Mouse (Mus musculus) c-Kit-positive CD71-positive TER-119-negative erythroid progenitor cells, embryonic 14.5 days (primary cell): Measurements from ENCODE around the gene Atp5h.
A peak's percentile ranks its signal among the peaks of the same experiment; 100 is the strongest.
"Not testable (repeated sequence)": the region's sequence is repeated elsewhere in the genome, so short reads cannot be mapped to it uniquely, and the experiment has no call there.

ENCODE experiments used
- DNase-seq: peaks from one replicate; pipeline ENCODE4 v3.0.0-alpha.2; 2013; ENCODE audit warnings: low read depth

The Atp5h gene

DNA sequence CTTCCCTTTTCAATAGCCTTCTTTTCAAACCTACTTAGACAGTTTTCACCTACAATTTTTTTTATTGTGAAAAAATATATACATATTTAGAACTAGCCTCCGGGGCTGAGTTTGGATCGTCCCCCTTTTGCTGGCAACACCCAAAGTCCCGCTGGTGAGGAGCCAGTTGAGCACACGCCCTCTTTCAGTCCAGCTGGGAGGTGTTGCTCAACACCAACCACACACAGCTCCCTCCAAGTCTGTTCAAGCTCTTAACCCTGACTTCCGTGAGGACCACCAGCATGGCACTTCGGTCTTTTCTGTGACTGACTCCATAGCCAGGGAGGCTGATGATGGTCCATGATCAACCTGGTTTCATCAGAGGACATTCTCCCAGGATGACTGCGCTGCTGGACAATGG, 21.7 kb downstream of the Atp5h start:
- no peak for DNase-seq

DNA sequence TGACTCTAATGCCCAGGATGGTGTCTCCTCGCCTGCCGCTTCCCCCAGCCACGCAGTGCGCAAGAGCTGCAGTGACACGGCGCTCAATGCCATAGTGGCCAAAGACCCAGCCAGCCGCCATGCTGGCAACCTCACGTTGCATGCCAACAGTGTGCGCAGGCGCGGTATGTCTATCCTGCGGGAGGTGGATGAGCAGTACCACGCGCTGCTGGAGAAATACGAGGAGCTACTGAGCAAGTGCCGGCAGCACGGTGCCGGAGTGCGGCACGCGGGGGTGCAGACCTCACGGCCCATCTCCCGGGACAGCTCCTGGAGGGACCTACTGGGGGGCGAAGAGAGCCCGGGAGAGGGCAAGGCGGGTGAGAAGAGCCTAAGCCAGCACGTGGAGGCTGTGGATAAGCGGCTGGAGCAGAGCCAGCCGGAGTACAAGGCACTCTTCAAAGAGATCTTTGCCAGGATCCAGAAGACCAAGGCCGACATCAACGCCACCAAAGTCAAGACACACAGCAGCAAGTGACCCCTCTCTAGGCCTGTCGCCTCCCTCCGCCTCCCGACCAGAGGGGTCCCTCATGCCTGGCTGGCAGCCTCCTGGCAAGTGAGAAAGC, 25.9 kb downstream of the Atp5h start:
- no peak for DNase-seq

DNA sequence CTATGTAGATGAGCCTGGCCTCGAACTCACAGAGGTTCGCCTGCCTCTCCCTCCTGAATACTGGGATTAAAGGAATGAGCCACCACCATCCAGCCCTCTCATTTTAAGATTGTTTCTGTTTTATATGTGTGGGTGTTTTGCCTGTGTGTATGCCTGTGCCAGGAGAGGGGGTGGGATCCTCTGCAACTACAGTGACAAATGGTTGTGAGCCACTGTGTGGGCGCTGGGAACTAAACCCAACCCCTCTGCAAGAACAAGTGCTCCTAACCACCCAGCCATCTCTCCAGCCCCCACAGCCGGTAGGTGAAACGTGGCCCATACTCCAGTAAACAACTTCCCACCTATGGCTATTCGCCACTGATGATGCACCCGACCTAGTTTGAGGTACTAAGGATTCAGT, 28.4 kb downstream of the Atp5h start:
- no peak for DNase-seq

- not testable (repeated sequence) for DNase-seq
Observed at GRCm38 (mm10) chr11:115386859-115387258, 32.9 kb downstream of the Atp5h start.

GRCm38 (mm10) chr11:115384587-115384986, 35.2 kb downstream of the Atp5h start:
- no peak for DNase-seq

- DNase-seq = no peak
Observed at GRCm38 (mm10) chr11:115383701-115384474, 35.9 kb downstream of the Atp5h start.

- no peak for DNase-seq
Observed at GRCm38 (mm10) chr11:115382891-115383290, 36.9 kb downstream of the Atp5h start.

- no peak for DNase-seq
Observed at GRCm38 (mm10) chr11:115381743-115382539, 37.8 kb downstream of the Atp5h start, which contains the start of gene Cdr2l. Gene Cdr2l, plus strand, starts transcription at chr11:115381916.

DNA sequence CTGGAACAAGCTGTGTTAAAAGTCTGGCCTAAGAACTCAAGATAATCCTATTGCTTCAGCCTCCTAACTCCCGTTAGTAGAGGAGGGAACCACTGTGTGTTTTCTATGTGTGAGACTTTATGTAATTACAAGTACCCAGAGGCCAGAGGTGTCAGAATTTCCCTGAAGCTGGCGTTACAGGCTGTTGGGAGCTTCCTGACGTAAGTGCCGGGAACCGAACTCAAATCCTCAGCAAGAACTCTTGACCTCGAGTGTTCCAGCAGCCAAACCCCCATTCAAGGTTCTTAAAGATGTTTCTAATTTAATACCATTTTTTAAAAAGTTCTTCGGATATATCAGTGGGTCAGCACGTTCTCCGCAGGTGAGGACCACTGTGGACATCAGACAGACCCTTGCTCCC, 38.5 kb downstream of the Atp5h start:
- DNase-seq = no peak

DNA sequence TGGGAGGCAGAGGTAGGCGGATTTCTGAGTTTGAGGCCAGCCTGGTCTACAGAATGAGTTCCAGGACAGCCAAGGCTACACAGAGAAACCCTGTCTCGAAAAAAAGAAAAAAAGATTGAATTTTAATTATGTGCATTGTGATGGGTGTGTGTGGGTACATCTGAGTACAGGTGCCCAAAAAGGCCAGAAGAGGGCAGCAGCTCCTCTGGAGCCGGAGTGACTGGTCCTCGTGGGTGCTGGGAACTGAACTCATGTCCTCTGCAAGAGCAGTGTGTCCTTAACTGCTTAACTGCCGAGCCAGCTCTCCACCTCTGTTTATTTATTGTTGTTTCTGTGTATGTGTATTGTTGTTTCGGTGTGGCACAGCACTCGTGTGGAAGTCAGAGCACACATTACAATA, 41.9 kb downstream of the Atp5h start:
- DNase-seq = no peak

DNA sequence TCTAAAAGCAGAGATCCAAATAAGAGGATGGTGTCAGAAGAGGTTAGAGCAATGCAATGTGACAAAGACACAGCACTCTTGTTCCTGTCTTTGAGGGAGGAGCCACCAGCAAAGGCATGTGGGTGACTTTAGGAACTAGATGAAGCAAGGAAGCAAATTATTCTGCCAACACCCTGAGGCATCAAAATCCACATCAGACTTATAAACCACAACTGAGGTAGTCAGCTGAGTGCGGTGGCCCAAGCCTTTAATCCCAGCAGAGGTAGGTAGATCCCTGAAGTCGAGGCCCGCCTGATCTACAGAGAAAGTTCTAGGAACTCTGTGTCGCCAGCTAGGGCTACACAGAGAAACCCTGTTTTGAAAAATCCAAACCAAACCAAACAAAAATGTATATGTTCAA, 42.5 kb downstream of the Atp5h start:
- no peak for DNase-seq

DNA sequence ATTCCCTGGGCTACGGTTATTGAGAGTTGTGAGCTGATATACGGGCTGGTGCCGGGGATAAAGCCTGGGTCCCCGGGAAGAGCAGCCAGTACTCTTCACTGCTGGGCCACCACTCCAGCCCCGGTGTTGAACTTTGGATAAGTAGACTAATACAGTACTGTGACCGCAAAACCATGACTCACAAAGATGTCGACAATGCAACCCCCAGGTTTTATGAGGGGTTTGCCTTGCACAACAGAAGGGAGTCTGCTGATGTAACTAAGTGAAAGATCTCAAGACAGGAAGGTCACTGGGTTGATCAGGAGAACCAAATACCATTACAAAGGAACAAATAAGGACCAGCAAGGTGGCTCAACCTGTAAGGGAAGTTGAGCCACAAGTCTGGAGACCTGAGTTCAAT, 43.0 kb downstream of the Atp5h start:
- DNase-seq = no peak

DNA sequence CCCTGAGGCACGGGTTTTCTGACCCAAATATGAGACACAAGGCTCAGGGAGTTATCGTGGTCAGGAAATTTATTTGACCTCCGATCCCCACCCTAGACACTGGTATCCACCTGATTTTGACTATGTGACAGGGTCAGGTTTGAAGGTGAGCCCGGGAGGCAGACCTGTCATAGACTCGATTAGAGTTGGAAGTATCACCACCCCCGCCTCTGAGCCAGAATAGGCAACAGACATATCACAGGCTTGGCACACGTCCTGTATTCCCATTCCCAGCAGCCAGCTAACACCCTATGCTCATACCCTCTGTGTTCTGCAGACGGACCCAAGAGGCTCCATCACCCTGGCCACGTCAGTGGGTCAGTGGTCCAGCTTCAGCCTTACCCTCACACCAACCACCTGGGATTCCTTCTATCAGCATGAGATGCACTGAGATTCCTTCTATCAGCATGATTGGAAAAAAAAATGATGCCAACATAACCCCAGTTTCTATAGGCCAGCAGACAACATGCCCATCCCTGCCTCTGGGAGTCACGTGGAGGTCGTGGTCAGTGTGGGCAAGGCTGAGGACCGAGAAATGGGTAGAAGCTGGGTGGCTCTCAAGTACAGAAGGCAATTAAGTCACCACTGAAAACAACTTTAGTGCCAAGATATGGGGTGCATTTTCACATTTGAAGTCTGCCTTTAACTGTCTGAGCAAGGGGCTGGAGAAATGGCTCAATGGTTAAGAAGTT, 44.9 kb downstream of the Atp5h start:
- DNase-seq = no peak

DNA sequence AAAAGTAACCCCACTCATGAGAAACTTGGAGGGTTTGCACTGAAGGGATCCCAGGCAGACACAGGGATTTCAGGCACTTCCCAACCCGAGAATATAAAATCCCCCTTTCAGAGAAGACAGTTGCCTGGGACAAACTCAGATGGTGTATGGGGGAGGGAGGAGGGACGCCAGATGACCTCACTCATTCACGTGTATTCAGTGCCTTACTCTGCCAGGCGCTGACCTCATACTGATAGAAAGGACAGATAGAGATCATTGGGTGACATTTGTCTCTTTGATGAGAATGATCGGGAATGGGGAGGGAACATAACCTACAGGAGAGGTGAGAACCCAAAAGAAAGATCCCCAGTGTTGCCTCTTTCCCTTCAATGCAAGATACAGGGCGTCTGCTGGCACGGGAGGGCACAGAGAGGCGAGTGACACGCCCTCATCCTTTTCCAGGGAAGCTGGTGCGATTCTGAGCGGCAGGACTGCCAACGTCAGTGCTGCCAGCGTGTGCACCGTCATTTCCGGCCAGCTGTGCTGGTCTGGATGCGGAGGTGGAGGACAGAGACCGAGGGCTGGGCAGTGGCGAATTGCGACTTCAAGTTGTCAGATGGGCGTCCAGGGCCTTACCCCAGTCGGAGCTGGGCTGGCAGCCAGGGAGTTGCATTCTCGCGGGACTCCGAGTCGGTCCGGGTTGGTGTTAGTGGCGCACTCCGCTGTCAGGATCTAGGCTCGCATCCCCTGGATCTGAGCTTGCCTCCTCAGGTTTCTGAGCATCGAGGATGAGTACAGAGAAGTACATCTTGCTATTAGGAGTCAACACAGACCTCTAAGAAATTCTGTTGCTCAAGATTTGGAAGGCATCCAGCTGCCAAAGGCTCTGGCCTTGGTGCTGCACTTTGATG, 45.7 kb downstream of the Atp5h start:
- DNase-seq = no peak

DNA sequence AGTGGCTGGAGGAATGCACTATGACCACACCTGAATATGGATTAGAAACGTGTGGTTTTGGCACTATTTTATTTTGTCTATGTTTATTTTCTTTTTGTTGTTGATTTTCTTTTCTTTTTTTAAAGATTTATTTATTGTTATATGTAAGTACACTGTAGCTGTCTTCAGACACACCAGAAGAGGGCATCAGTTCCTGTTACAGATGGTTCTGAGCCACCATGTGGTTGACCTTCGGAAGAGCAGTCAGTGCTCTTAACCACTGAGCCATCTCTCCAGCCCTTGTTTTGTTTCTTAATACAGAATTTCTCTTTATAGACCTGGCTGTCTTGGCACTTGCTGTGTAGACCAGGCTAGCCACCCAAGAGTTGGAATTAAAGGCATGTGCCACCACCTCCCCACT, 47.0 kb downstream of the Atp5h start:
- no peak for DNase-seq

DNA sequence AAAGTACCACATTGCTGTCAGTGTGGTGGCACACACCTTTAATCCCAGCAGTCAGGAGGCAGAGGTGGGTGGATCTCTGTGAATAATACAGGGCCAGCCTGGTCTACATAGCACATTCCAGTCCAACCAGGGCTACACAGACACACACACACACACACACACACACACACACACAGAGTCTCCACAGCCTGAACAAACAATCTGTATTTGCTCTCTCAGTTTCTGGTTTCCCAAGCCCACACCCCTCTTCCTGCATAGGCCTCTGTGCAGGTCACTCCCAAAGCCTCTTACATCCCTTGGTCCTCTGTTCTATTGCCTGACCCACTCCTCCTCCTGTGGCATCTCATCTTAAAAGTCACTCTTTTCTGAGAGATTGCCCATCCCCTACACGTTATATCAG, 47.7 kb downstream of the Atp5h start:
- no peak for DNase-seq

GRCm38 (mm10) chr11:115371354-115371753, 48.4 kb downstream of the Atp5h start:
- DNase-seq = no peak

GRCm38 (mm10) chr11:115370368-115370767, 49.4 kb downstream of the Atp5h start:
- no peak for DNase-seq

- DNase-seq = peak; percentile 53
Observed at GRCm38 (mm10) chr11:115367395-115367944, 52.3 kb downstream of the Atp5h start, which contains the start of gene Hid1. Gene Hid1, minus strand, starts transcription at chr11:115367756.

DNA sequence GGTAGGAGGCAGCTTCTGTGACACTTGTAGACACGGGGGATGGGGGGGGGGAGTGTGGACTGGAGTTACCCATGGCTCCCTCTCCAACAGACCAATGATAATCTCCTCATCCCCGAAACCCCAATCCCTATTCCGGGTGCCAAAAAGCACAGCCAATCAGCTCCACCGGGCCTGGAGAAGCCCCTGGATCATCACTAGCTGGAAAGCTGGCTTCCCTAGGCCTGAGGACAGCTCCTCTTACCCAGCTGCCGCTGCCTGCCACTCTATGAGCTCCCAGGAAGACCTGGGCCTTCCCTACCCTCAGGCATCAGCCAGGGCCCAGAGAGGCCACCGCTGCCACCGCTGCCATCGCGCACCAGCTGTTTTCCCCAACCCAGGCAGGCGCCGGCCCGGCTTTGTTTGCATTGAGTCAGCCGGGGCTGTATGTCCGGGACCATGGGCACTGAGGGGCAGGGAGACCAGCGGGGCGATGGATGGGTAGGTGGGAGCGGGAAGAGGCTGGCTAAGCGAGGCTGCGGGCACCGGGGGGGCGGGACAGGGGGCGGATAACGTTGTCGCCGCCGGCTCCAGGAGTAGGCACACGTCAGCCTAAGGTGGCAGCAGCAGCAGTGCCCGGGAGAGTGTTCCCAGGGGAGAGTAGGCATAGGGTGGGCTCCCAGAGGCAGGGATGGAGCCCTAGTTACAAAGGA, 52.9 kb downstream of the Atp5h start:
- DNase-seq = no peak
